Mouse (Mus musculus): ENCODE data around the gene Foxn2. TPM values are rescaled to one million over a fixed set of nuclear protein-coding genes. Genes with fewer than 3 reads are reported as not detected.

Gene Foxn2
- polyA plus RNA-seq, 1 experiment: 6.7 TPM

- DNase-seq (ENCODE audit: low read depth): no peak
- TF ChIP-seq CTCF (IDR thresholded peaks at IDR 0.05; ENCODE audit: borderline replicate concordance, extremely low read depth, insufficient read depth, insufficient read length): no peak
- no peak for TF ChIP-seq POLR2A (IDR thresholded peaks at IDR 0.05; ENCODE audit: borderline replicate concordance, extremely low read depth, insufficient read depth, insufficient read length, poor library complexity, severe bottlenecking)
These were observed 37.2 kb downstream of the Foxn2 start for GRCm38 (mm10) chr17:88477699-88478098.

DNA sequence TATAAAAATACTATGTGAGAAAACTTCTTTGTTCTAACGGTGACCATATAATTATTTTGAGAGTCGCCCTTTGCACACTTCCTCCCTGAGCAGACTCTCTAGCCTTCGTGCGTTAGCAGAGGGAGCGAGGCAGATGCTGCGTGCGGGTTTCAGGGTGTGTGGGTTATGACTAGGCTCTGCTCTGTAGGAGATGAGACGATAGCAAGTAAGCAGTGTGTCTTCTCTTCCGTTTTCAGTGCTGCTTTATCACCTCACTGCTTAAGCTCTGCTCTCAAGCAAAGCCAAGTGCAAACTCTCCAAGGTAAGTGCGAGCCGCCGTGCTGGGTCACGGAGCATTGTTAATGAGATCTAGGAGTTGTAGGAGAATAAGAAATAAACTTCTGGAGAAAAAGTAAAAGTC is 38.5 kb downstream of the Foxn2 start:
- TF ChIP-seq CTCF (IDR thresholded peaks at IDR 0.05; ENCODE audit: borderline replicate concordance, extremely low read depth, insufficient read depth, insufficient read length): no peak
- no peak for TF ChIP-seq POLR2A (IDR thresholded peaks at IDR 0.05; ENCODE audit: borderline replicate concordance, extremely low read depth, insufficient read depth, insufficient read length, poor library complexity, severe bottlenecking)
- no peak for DNase-seq (ENCODE audit: low read depth)

DNA sequence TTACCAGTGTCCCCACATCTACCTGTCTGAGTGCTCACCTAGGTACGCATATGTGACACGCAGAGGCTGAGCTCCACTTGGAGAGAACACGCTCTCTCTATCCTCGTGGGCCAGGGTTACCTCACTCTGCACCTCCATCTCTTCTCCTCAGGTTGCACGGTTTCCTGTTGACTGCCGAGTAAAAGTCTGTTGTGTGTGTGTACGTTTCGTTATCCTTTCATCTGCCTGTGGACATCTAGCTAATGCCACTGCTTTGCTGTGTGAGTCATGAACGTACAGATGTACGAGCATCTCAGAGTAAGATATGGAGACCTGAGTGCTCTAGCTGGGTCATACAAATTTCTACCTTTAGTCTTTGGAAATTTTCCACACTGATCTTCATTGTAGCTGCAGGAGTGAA is 39.9 kb downstream of the Foxn2 start:
- TF ChIP-seq POLR2A (IDR thresholded peaks at IDR 0.05; ENCODE audit: borderline replicate concordance, extremely low read depth, insufficient read depth, insufficient read length, poor library complexity, severe bottlenecking): no peak
- TF ChIP-seq CTCF (IDR thresholded peaks at IDR 0.05; ENCODE audit: borderline replicate concordance, extremely low read depth, insufficient read depth, insufficient read length): no peak
- no peak for DNase-seq (ENCODE audit: low read depth)

DNA sequence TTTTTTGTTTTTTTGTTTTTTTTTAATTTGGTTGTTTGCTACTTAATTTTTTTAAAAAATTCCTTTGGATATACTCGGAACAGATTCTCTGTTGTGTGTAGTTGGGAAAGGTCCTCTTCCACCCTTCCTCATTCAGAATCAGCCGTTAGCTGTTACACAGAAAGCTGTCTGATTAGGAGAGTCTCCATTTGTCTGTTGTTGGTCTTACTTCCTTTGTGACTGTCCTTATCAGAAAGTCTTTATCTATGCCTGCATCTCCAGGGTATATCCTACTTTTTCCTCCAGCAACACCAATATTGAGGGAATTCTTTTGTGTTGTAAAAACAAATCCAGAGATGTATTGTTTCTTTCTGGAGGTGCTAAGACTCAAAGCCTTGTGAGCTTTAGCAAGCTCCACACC is 40.6 kb downstream of the Foxn2 start:
- DNase-seq (ENCODE audit: low read depth): no peak
- TF ChIP-seq POLR2A (IDR thresholded peaks at IDR 0.05; ENCODE audit: borderline replicate concordance, extremely low read depth, insufficient read depth, insufficient read length, poor library complexity, severe bottlenecking): no peak
- no peak for TF ChIP-seq CTCF (IDR thresholded peaks at IDR 0.05; ENCODE audit: borderline replicate concordance, extremely low read depth, insufficient read depth, insufficient read length)

GRCm38 (mm10) chr17:88481587-88481986 is 41.1 kb downstream of the Foxn2 start:
- DNase-seq (ENCODE audit: low read depth): no peak
- TF ChIP-seq CTCF (IDR thresholded peaks at IDR 0.05; ENCODE audit: borderline replicate concordance, extremely low read depth, insufficient read depth, insufficient read length) (no peak), POLR2A (IDR thresholded peaks at IDR 0.05; ENCODE audit: borderline replicate concordance, extremely low read depth, insufficient read depth, insufficient read length, poor library complexity, severe bottlenecking) (no peak)

- no peak for TF ChIP-seq CTCF (IDR thresholded peaks at IDR 0.05; ENCODE audit: borderline replicate concordance, extremely low read depth, insufficient read depth, insufficient read length)
- no peak for TF ChIP-seq POLR2A (IDR thresholded peaks at IDR 0.05; ENCODE audit: borderline replicate concordance, extremely low read depth, insufficient read depth, insufficient read length, poor library complexity, severe bottlenecking)
- DNase-seq (ENCODE audit: low read depth): no peak
These were observed 44.0 kb downstream of the Foxn2 start for GRCm38 (mm10) chr17:88484539-88484938.

GRCm38 (mm10) chr17:88484951-88485350 is 44.4 kb downstream of the Foxn2 start:
- DNase-seq (ENCODE audit: low read depth): no peak
- no peak for TF ChIP-seq POLR2A (IDR thresholded peaks at IDR 0.05; ENCODE audit: borderline replicate concordance, extremely low read depth, insufficient read depth, insufficient read length, poor library complexity, severe bottlenecking)
- no peak for TF ChIP-seq CTCF (IDR thresholded peaks at IDR 0.05; ENCODE audit: borderline replicate concordance, extremely low read depth, insufficient read depth, insufficient read length)

GRCm38 (mm10) chr17:88490546-88490945 is 50.0 kb downstream of the Foxn2 start:
- DNase-seq (ENCODE audit: low read depth): peak; percentile 54
- no peak for TF ChIP-seq CTCF (IDR thresholded peaks at IDR 0.05; ENCODE audit: borderline replicate concordance, extremely low read depth, insufficient read depth, insufficient read length)
- no peak for TF ChIP-seq POLR2A (IDR thresholded peaks at IDR 0.05; ENCODE audit: borderline replicate concordance, extremely low read depth, insufficient read depth, insufficient read length, poor library complexity, severe bottlenecking)

DNA sequence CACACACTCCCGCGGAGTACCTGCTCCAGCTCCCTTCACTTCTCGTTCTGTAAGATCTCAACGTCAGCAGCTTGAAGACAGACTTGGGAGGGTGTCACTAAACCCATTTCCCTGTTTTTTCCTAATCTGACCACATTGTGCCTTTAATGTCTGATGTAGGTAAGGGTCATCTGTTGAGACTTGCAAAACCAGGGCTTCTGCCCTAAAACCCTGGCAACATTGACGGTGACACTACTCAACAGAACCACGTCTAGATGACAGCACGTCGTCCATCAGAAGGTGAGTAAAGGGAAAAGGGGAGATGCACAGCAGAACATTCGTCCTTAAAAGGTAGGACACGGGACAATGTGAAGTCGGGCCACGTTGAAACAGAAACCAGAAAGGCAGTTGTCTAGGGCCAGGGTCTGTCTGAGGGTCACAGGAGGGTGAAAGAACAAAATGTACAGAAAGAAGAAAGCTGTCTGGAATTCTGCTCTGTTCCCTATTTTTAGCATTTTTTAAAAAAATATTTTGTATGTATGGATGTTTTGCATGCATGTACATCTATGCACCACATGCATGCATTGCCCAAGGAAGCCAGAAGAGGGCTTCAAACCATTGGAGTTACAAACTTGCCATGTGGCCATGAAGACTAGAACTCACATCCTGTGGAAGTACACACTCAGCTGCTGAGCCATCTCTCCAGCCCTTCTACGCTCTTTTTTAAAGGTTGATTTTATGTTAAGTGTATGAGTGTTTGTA is 51.0 kb downstream of the Foxn2 start:
- no peak for TF ChIP-seq POLR2A (IDR thresholded peaks at IDR 0.05; ENCODE audit: borderline replicate concordance, extremely low read depth, insufficient read depth, insufficient read length, poor library complexity, severe bottlenecking)
- peak; percentile 19; the same call in 1 of the 2 replicates for TF ChIP-seq CTCF (IDR thresholded peaks at IDR 0.05; ENCODE audit: borderline replicate concordance, extremely low read depth, insufficient read depth, insufficient read length)
- DNase-seq (ENCODE audit: low read depth): no peak

GRCm38 (mm10) chr17:88492107-88492460 is 51.6 kb downstream of the Foxn2 start:
- TF ChIP-seq CTCF (IDR thresholded peaks at IDR 0.05; ENCODE audit: borderline replicate concordance, extremely low read depth, insufficient read depth, insufficient read length) (no peak), POLR2A (IDR thresholded peaks at IDR 0.05; ENCODE audit: borderline replicate concordance, extremely low read depth, insufficient read depth, insufficient read length, poor library complexity, severe bottlenecking) (no peak)

DNA sequence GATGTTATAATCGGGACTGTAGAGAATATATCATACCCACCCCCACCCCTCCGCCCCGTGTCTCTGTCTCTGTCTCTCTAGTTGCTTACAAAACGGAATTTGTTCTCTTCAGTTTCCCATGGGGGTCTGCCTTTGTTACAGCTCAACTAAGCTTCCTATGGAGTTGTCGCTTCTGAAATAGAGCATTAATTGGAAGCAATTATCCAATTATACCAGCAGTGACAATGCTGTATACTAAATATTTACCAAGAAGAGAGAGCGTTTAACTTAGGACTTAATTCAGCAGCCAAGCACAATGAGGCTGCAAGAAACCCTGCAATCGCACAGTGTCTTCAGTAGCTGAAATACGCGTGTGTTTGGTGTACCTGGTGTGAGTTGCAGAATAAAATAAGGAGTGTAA is 53.0 kb downstream of the Foxn2 start:
- no peak for TF ChIP-seq CTCF (IDR thresholded peaks at IDR 0.05; ENCODE audit: borderline replicate concordance, extremely low read depth, insufficient read depth, insufficient read length)
- no peak for TF ChIP-seq POLR2A (IDR thresholded peaks at IDR 0.05; ENCODE audit: borderline replicate concordance, extremely low read depth, insufficient read depth, insufficient read length, poor library complexity, severe bottlenecking)
- DNase-seq (ENCODE audit: low read depth): peak; percentile 78

More at GRCm38 (mm10) chr17:88492107-88492460, 51.6 kb downstream of the Foxn2 start:
- no peak for DNase-seq (ENCODE audit: low read depth)

DNA sequence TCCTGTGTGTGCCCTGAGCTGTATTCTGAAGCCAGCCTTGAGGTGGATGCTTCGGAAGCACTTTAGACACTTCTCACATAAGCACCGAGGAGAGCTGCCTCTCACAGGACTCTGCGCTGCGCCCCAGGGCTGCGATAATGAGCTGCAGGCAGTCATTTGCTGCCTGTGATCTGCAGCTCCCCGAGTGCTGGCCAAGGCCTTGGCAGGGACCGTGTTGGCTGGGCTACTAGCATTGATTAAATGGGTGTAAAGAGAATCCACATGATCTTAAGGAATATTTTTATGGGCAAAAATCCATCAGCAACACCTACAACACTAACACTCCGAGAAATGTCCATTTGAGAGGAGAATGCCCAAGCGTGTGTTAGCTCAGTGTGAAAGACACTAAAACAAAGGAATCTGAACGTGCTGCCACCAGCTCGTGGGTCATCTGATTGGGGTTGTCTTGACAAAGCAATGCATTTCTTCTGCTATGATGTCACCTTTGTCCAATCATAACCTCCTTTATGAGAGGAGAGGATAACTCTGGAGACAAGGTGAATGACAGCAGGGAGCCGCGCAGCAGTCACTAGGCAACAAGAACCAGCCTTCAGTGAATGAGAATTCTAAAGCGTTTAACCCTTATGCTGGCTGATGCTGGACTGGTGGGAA is 53.7 kb downstream of the Foxn2 start:
- peak; percentile 95 for DNase-seq (ENCODE audit: low read depth)
- no peak for TF ChIP-seq CTCF (IDR thresholded peaks at IDR 0.05; ENCODE audit: borderline replicate concordance, extremely low read depth, insufficient read depth, insufficient read length)
- peak; percentile 5; the same call in 1 of the 2 replicates for TF ChIP-seq POLR2A (IDR thresholded peaks at IDR 0.05; ENCODE audit: borderline replicate concordance, extremely low read depth, insufficient read depth, insufficient read length, poor library complexity, severe bottlenecking)

All from brain, embryonic 14.5 days (tissue).